Mouse (Mus musculus) hindbrain, embryonic 13.5 days (tissue): ENCODE measurements around the gene Akap11. TPM values are rescaled to one million over a fixed set of nuclear protein-coding genes. Genes with fewer than 3 reads are reported as not detected.

Source experiments
- ATAC-seq: fragments of 200-750 bp; cut with Nextera tagmentation; 2 replicates; pipeline ENCODE4 v1.8.0; 2017; ENCODE audit warnings: moderate TSS enrichment; ENCODE audit not compliant: low FRiP score
- H3K27ac ChIP-seq: fragments of 300-500 bp; sonication (generic); 2 replicates; pipeline ENCODE4 v1.5.1; 2015; ENCODE audit warnings: inconsistent platforms, mild to moderate bottlenecking, moderate library complexity
- H3K27me3 ChIP-seq: fragments of 300-500 bp; sonication (generic); 2 replicates; pipeline ENCODE4 v1.6.1; 2015; ENCODE audit warnings: mild to moderate bottlenecking, inconsistent platforms
- H3K36me3 ChIP-seq: fragments of 300-500 bp; sonication (generic); 2 replicates; pipeline ENCODE4 v1.6.1; 2015; ENCODE audit warnings: mild to moderate bottlenecking, inconsistent platforms
- H3K4me1 ChIP-seq: fragments of 300-500 bp; sonication (generic); replicated peaks from 2 replicates; pipeline ENCODE4 v1.6.1; 2015; ENCODE audit warnings: inconsistent platforms
- H3K4me2 ChIP-seq: fragments of 300-500 bp; sonication (generic); 2 replicates; pipeline ENCODE4 v1.6.1; 2015; ENCODE audit warnings: inconsistent platforms, mild to moderate bottlenecking, moderate library complexity
- H3K4me3 ChIP-seq: fragments of 300-500 bp; sonication (generic); 2 replicates; pipeline ENCODE4 v1.5.1; 2015; ENCODE audit warnings: mild to moderate bottlenecking, inconsistent platforms
- H3K9ac ChIP-seq: fragments of 300-500 bp; sonication (generic); 2 replicates; pipeline ENCODE4 v1.6.1; 2015; ENCODE audit warnings: mild to moderate bottlenecking, inconsistent platforms
- H3K9me3 ChIP-seq: fragments of 300-500 bp; sonication (generic); 2 replicates; pipeline ENCODE4 v1.6.1; 2016; ENCODE audit warnings: inconsistent platforms
- WGBS: fragments of 180-500 bp; shearing (Covaris S2); methylation state at CpG from one replicate; pipeline ENCODE4 v1.1.7; 2015; 5-methylcytosine and 5-hydroxymethylcytosine counted together
- polyA plus RNA-seq: library from polyadenylated mRNA; unstranded; fragments of >200 nt; fragmentation: Nextera tagmentation; extraction: Ambion mirVana; gene quantifications from 2 replicates; pipeline ENCODE4 v1.2.1, GENCODE M21; 2015

Gene Akap11
- polyA plus RNA-seq, 1 experiment from 2014 or later = 37.8 TPM

GRCm38 (mm10) chr14:78541319-78541718 lies 4.7 kb upstream of the Akap11 start:
- Histone ChIP-seq H3K9me3 (no peaks in the 10 kb centered on the region), H3K4me3 (no peak overlapping the region), H3K27ac (no peak overlapping the region), H3K4me2 (no peak overlapping the region), H3K4me1 (peaks cover 8% of the 10 kb centered on the region), H3K36me3 (no peaks in the 10 kb centered on the region), H3K27me3 (no peaks in the 10 kb centered on the region), H3K9ac (no peak overlapping the region)
- WGBS = 83% methylated on average over 3 of the region's 3 CpGs
- no peak for ATAC-seq

DNA sequence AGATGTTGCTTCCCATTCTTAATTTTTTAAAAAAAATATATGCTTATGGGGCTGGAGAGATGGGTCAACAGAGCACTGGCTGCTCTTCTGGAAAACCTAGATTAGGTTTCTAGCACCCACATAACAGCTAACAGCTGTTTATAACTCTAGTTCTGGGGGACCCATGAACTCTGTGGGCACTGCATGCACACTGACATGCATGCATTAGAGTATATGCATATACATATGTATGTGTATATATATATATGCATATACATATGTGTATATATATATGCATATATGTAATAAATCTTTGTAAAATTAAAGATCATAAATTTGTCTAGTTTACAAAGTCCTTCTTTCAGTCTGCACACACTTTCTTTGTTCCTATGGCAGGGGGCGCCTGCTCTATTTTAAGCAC lies 3.2 kb upstream of the Akap11 start:
- Histone ChIP-seq H3K9me3 (no peaks in the 10 kb centered on the region), H3K4me1 (peaks cover 17% of the 10 kb centered on the region), H3K9ac (no peak overlapping the region), H3K4me2 (no peak overlapping the region), H3K36me3 (no peaks in the 10 kb centered on the region), H3K4me3 (no peak overlapping the region), H3K27ac (no peak overlapping the region), H3K27me3 (no peaks in the 10 kb centered on the region)
- ATAC-seq = no peak
- WGBS = 95% methylated on average over 1 of the region's 1 CpGs

- Histone ChIP-seq H3K27me3 (no peaks in the 10 kb centered on the region), H3K4me3 (no peak overlapping the region), H3K4me1 (peaks cover 26% of the 10 kb centered on the region), H3K9ac (no peak overlapping the region), H3K36me3 (no peaks in the 10 kb centered on the region), H3K27ac (no peak overlapping the region), H3K4me2 (no peak overlapping the region), H3K9me3 (no peaks in the 10 kb centered on the region)
- 48% methylated on average over 5 of the region's 5 CpGs for WGBS
- no peak for ATAC-seq
These were observed 2.1 kb upstream of the Akap11 start for GRCm38 (mm10) chr14:78538572-78539320.

DNA sequence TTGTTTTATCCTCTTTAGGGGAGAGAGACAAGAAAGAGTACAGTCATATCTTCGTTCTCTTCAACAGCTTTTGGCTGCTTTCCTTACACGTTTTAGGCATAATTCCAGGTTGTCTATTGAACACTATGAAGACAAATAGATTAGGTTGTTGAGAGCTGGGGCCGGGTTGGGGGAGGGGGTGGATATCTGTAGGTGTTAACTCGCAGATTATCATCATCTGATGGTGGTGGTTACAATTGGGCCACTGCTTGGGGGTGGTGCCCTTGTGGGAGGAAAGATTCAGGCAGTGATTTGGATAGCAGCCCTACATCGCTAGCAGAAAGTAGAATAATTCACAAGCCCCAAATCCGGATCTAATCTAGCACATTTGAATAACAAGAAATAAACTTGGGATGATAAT lies 943 bp upstream of the Akap11 start:
- peak overlapping the region; percentile 93 for H3K4me3 ChIP-seq
- H3K9ac ChIP-seq = peak overlapping the region; percentile 81
- peaks cover 31% of the 10 kb centered on the region for H3K4me1 ChIP-seq
- H3K27me3 ChIP-seq = no peaks in the 10 kb centered on the region
- WGBS = 37% methylated on average over 6 of the region's 6 CpGs
- peak overlapping the region; percentile 71 for H3K4me2 ChIP-seq
- H3K36me3 ChIP-seq = no peaks in the 10 kb centered on the region
- no peak for ATAC-seq
- no peaks in the 10 kb centered on the region for H3K9me3 ChIP-seq
- peak overlapping the region; percentile 97 for H3K27ac ChIP-seq

DNA sequence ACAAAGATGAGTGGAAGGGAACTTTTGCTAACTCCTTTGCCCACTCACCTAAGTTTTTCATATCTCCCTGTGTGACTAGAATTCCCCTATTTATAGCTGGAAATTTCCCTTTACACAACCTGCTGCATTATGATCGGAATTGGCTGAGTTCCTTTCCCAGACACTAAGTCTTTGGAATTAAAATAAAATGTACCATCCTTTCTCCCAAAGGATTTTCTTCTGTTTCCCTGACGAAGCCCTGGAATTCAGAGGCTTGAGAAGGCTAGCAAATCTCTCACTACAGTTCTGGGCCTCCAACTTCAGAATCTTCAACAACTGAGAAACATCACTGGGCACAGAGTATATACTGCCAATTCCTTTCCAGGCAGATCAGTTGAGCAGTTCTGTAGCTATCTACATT lies 1.2 kb downstream of the Akap11 start:
- H3K4me1 ChIP-seq = peaks cover 44% of the 10 kb centered on the region
- no peaks in the 10 kb centered on the region for H3K36me3 ChIP-seq
- H3K27ac ChIP-seq = peak overlapping the region; percentile 97; the same call in 1 of the 2 replicates
- WGBS = 35% methylated on average over 2 of the region's 2 CpGs
- ATAC-seq = no peak
- H3K9me3 ChIP-seq = no peaks in the 10 kb centered on the region
- H3K4me3 ChIP-seq = peak overlapping the region; percentile 93
- no peaks in the 10 kb centered on the region for H3K27me3 ChIP-seq
- peak overlapping the region; percentile 71 for H3K4me2 ChIP-seq
- H3K9ac ChIP-seq = peak overlapping the region; percentile 98

DNA sequence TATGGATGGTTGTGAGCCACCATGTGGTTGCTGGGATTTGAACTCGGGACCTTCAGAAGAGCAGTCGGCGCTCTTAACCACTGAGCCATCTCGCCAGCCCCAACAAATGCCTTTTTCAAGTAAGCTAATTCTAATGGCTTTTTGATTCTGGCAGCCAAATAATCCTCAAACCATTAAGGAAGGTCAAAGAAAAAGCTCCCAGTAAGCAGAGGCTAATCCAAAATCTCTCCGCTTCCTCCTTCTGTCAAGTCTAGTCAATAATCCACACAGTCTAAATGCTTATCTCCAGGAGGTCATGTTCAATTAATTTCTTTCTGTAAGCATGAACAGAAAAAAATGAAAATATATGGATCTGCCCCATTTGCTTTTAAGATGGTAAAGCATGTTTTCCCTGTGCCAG lies 2.0 kb downstream of the Akap11 start:
- peak overlapping the region; percentile 71 for H3K4me2 ChIP-seq
- no peak overlapping the region for H3K27ac ChIP-seq
- no peaks in the 10 kb centered on the region for H3K9me3 ChIP-seq
- 96% methylated on average over 5 of the region's 5 CpGs for WGBS
- H3K4me1 ChIP-seq = peaks cover 51% of the 10 kb centered on the region
- no peak overlapping the region for H3K4me3 ChIP-seq
- no peak for ATAC-seq
- H3K36me3 ChIP-seq = no peaks in the 10 kb centered on the region
- H3K27me3 ChIP-seq = no peaks in the 10 kb centered on the region
- H3K9ac ChIP-seq = no peak overlapping the region

- ATAC-seq = no peak
- H3K36me3 ChIP-seq = no peaks in the 10 kb centered on the region
- no peak overlapping the region for H3K27ac ChIP-seq
- H3K4me2 ChIP-seq = no peak overlapping the region
- H3K9ac ChIP-seq = no peak overlapping the region
- 92% methylated on average over 3 of the region's 3 CpGs for WGBS
- no peaks in the 10 kb centered on the region for H3K27me3 ChIP-seq
- H3K4me1 ChIP-seq = peaks cover 61% of the 10 kb centered on the region
- H3K4me3 ChIP-seq = no peak overlapping the region
- no peaks in the 10 kb centered on the region for H3K9me3 ChIP-seq
These were observed 2.9 kb downstream of the Akap11 start for GRCm38 (mm10) chr14:78533701-78534100.

- no peak overlapping the region for H3K4me2 ChIP-seq
- H3K4me3 ChIP-seq = no peak overlapping the region
- no peak overlapping the region for H3K27ac ChIP-seq
- ATAC-seq = no peak
- H3K4me1 ChIP-seq = peaks cover 60% of the 10 kb centered on the region
- 93% methylated on average over 6 of the region's 6 CpGs for WGBS
- no peaks in the 10 kb centered on the region for H3K9me3 ChIP-seq
- no peak overlapping the region for H3K9ac ChIP-seq
- no peaks in the 10 kb centered on the region for H3K27me3 ChIP-seq
- no peaks in the 10 kb centered on the region for H3K36me3 ChIP-seq
These were observed 4.3 kb downstream of the Akap11 start for GRCm38 (mm10) chr14:78532345-78532744.

DNA sequence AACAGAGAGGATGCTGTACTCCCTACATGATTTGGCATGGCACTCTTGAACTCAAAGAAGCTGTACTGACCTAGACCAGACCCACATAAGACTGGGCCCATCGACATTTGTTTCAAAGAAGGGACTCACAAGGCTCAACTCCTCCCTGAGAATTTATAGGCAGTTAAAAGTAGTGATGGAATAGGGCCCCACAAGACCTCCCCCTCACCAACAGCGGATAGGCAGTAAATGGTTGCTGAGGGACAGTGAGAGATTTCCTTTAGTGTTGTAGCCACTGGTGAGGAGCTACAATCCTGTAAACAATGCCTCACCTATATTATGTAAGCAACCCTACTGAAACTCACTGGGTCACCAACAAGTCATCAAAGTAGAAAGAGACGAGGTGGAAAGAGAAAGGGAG lies 6.4 kb downstream of the Akap11 start:
- H3K4me2 ChIP-seq = no peak overlapping the region
- no peaks in the 10 kb centered on the region for H3K27me3 ChIP-seq
- peaks cover 66% of the 10 kb centered on the region for H3K4me1 ChIP-seq
- WGBS = 78% methylated on average over 3 of the region's 3 CpGs
- H3K27ac ChIP-seq = no peak overlapping the region
- no peak for ATAC-seq
- no peaks in the 10 kb centered on the region for H3K9me3 ChIP-seq
- H3K9ac ChIP-seq = no peak overlapping the region
- no peaks in the 10 kb centered on the region for H3K36me3 ChIP-seq
- no peak overlapping the region for H3K4me3 ChIP-seq

- no peak overlapping the region for H3K9ac ChIP-seq
- H3K4me2 ChIP-seq = no peak overlapping the region
- H3K4me3 ChIP-seq = no peak overlapping the region
- no peaks in the 10 kb centered on the region for H3K27me3 ChIP-seq
- no peaks in the 10 kb centered on the region for H3K9me3 ChIP-seq
- 92% methylated on average over 8 of the region's 8 CpGs for WGBS
- ATAC-seq = no peak
- peaks cover 53% of the 10 kb centered on the region for H3K4me1 ChIP-seq
- H3K36me3 ChIP-seq = no peaks in the 10 kb centered on the region
- H3K27ac ChIP-seq = no peak overlapping the region
These were observed 7.9 kb downstream of the Akap11 start for GRCm38 (mm10) chr14:78528461-78529425.

DNA sequence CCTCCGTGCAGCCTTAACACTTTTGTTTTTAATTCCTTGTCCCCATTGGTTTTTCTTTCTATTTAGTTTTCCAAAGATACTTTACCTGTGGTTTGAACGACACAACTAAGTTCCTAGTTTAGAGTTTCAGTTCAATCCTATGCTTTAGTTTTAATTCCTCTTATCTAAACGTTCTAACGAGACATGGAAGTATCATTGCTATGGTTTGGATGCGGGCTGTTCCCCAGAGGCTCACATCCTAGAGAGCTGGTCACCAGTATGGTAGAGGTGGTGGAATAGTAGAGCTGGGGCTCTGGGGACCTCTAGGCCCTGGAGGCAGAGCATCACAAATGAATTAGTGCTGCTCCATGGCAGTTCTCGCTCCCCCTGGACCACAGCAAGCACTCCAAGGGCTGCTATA lies 9.7 kb downstream of the Akap11 start:
- Histone ChIP-seq H3K4me2 (no peak overlapping the region), H3K9ac (no peak overlapping the region), H3K4me3 (no peak overlapping the region), H3K4me1 (peaks cover 45% of the 10 kb centered on the region), H3K36me3 (no peaks in the 10 kb centered on the region), H3K27me3 (no peaks in the 10 kb centered on the region), H3K27ac (no peak overlapping the region), H3K9me3 (no peaks in the 10 kb centered on the region)
- WGBS = 66% methylated on average over 6 of the region's 6 CpGs
- ATAC-seq = no peak

DNA sequence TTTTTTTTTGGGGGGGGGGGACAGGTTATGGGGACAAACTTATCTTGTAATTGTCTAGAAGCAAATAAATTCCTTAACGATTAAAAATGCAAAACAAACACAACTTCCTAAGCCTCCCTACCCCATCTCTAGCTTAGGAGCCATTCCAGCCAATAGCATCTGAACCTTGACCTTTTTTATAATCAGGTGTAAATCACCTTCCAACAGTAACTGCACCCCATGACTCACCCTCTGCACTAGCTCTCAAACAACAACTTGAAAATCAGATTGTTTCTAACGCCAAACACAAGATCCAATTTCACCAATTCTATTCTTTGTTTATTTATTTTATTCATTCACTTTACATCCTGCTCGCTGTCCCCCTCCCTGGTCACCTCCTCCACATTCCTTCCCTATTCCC lies 10.1 kb downstream of the Akap11 start:
- H3K9me3 ChIP-seq = no peaks in the 10 kb centered on the region
- no peak overlapping the region for H3K9ac ChIP-seq
- WGBS = 85% methylated on average over 3 of the region's 3 CpGs
- H3K27ac ChIP-seq = no peak overlapping the region
- H3K4me2 ChIP-seq = no peak overlapping the region
- H3K27me3 ChIP-seq = no peaks in the 10 kb centered on the region
- no peak overlapping the region for H3K4me3 ChIP-seq
- H3K36me3 ChIP-seq = no peaks in the 10 kb centered on the region
- ATAC-seq = no peak
- peaks cover 40% of the 10 kb centered on the region for H3K4me1 ChIP-seq
